Mouse (Mus musculus): ENCODE measurements around the gene Fbxo7. TPM values are rescaled to one million over a fixed set of nuclear protein-coding genes. Genes with fewer than 3 reads are reported as not detected.

Fbxo7 gene
- total RNA-seq, 2 experiments from 2014 or later: 6.2 to 10.1 TPM

- DNase-seq: no peak
Observed at GRCm38 (mm10) chr10:86034007-86034728, 12.4 kb downstream of the Fbxo7 start.

- no peak for DNase-seq
Observed at GRCm38 (mm10) chr10:86043651-86044050, 21.9 kb downstream of the Fbxo7 start.

DNA sequence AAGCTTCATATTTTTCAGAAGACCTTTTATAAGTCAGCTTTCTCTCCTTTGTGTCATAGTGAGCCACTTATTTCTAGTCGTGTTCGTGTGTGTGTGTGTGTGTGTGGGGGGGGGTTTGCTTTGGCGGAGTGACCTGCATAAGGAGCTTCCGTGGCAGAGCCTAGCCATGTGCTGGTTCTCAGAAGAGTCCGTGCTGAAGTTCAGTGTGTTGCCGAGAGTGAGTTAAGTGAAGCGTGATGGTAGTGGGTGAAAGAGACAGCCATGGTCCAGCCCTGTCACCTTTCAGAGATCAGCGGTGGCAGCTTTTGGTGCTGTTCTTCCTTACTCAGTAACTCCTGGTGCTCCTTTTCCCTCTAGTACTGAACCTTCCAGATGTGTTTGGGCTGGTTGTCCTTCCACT, 22.3 kb downstream of the Fbxo7 start:
- DNase-seq: no peak

- DNase-seq: no peak
Observed at GRCm38 (mm10) chr10:86046371-86046770, 24.6 kb downstream of the Fbxo7 start.

- no peak for DNase-seq
Observed at GRCm38 (mm10) chr10:86047786-86048185, 26.0 kb downstream of the Fbxo7 start.

DNA sequence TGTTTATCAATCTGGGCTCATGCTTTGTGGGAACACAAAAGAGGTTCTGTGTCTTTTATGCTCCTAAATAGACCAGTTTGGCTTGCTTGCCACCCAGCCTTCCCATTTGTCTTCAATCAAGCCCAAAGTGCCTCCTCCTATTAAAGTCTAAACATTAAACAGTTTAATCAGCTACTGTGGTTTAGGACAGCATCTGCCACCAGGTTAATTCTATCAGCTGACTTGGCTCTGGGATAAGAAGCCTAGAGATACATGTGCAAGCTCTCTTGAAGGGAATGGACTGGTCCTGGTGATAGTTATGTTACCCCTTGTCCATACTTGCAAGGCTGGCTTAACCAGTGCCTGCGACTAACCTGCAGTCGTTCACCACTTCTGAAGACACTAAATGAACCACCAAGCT, 28.8 kb downstream of the Fbxo7 start:
- no peak for DNase-seq

DNA sequence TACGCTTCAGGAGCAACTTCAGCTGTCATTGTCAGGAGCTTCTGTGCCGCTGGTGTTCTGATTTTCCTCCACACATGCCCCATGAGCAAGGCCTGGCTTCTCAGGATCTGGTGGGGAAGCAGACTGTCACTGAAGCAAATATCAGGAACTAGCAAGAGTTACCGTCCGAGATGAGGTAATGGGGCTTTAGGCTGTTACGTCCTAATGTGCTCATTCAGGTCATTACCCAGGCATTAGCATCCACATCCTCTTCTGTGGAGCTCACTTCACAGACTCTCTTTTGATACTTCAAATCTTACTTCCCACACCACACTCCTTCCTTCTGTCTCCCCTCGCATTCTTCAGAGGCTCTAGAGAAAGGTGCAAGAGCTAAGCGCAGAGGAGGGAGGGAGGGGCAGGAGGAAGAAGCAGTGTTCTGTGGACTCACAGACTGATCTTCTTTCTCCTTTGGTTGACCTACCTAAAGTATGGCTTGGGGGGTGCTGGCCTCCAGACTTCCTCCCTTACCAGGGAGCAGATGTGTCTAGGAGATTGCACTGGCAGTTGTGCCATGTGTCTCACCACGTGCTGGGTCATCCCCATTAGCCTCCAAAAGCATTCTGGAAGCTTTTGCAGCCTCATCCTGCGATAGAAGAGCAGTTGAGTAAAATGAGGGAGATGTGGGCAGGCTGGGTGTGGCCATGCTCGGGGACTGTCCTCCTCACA, 31.2 kb downstream of the Fbxo7 start:
- no peak for DNase-seq

DNA sequence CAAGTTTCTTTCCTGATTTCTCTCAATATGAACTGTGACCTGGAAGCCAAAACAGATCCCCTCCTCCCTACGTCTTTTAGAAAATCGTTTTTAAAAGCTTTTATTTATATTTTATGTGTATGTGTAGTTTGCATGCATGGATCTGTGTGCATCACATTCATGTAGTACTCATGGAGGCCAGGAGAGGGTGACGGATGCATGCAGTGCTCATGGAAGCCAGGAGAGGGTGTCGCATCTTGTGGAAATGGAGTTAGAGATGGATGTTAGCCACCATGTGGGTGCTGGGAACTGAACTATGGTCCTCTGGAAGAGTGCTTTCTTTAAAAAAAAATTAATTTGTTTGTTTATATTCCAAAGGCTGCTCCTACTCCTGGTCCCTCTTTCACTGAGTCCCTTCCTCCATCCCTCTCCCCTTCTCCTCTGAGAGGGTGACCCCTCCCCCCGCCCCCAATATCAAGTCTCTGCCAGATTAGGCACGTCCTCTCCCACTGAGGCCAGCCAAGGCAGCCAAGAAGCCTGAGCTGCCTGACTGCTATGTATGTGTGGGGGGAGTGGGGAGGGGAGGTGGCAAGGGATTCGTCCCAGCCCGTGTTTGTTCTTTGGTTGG, 34.6 kb downstream of the Fbxo7 start:
- no peak for DNase-seq

GRCm38 (mm10) chr10:86057286-86057685, 35.5 kb downstream of the Fbxo7 start:
- no peak for DNase-seq

- no peak for DNase-seq
Observed at GRCm38 (mm10) chr10:86057712-86058111, 35.9 kb downstream of the Fbxo7 start.

DNA sequence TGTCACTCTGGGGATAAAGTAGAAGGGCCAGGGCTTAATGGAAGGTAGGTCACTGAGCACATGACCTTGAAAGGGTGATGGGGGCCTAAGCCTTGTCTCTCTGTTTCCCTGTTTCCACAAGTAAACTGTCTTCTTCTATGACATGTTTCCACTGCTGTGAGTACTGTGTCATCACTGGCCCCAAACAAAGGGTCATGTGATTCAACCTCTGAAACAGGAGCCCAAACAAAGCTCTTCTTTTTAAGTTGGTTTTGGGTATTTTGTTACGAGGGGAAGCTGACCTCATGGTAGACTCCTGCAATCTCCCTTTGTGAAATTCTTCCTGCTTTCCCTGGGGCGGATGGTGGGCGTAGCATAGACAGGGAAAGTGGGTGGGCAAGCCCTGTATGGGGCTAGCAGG, 38.5 kb downstream of the Fbxo7 start:
- no peak for DNase-seq

DNA sequence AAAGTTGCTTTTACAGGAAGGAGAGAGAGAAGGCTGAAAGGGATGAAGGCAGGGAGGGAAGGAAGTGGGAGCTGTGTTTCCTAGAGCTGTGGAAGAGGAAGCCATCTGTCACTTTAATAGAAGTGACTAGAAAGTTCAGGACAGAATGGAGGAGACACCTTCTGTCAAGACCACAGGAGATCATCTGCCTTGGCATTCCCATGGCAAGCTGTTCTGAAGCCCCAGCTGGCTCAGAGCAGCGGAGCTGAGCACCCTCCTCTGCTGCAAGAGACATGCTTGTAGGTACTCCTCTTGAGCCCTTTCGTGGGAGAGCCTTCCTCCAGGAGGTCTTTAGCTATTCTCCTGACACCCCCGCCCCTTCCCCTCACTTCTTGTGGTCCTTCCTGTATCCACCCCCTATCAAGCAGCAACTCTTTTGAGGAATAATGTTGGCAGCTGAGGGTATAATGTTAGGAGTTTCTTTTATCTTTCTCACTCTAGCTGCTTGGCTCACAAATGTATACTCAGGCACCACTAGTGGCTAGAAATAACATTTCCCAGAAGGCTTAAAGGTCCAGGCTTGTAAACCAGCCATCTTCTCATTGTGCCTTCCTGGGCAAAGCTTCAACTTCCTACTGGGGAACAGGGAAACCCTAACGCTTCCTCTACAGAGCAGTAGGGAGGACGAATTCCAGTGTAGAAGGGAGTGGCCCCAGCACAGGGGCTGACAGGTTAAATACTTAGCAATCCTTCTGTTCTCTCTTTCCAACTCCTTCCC, 40.7 kb downstream of the Fbxo7 start:
- DNase-seq: no peak

DNA sequence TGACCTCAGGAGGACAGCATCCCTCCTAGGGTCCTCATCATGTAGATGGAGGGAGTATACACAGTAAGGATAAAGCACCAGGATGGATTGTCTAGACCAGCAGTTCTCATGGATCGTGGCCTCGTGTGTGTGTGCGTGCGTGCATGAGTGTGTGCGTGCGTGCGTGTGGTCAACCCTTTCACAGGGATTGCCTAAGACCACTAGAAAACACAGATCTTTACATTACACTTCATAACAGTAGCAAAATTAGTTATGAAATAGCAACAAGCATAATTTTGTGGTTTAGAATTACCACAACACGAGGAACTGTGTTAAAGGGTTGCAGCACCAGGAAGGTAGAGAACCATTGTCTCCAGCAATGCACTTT, 41.2 kb downstream of the Fbxo7 start:
- DNase-seq: no peak

GRCm38 (mm10) chr10:86064937-86065336, 43.2 kb downstream of the Fbxo7 start:
- DNase-seq: peak; percentile 81

GRCm38 (mm10) chr10:86065661-86066060, 43.9 kb downstream of the Fbxo7 start:
- no peak for DNase-seq

- DNase-seq: no peak
Observed at GRCm38 (mm10) chr10:86066651-86067050, 44.9 kb downstream of the Fbxo7 start.

- no peak for DNase-seq
Observed at GRCm38 (mm10) chr10:86067911-86068310, 46.1 kb downstream of the Fbxo7 start.

GRCm38 (mm10) chr10:86069341-86069740, 47.6 kb downstream of the Fbxo7 start:
- DNase-seq: no peak

DNA sequence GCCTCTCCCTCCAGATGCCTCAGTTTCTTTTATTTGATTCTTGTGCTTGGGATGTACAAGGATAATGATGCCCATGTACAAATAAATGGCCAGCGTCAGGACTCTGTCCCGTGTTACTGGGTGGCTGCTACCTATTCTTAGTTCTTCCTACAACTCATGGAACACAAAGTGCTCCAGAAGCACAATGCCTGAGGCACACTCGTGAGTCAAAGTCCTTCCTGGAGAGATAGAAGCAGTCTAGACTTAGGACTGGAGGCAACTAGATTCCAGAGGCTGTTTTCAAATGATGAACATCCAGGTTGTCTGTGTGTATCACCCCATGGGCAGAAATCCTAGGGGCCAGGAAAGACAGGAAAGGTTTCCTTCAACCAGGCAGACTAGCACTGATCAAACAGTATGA, 49.0 kb downstream of the Fbxo7 start:
- DNase-seq: no peak

DNA sequence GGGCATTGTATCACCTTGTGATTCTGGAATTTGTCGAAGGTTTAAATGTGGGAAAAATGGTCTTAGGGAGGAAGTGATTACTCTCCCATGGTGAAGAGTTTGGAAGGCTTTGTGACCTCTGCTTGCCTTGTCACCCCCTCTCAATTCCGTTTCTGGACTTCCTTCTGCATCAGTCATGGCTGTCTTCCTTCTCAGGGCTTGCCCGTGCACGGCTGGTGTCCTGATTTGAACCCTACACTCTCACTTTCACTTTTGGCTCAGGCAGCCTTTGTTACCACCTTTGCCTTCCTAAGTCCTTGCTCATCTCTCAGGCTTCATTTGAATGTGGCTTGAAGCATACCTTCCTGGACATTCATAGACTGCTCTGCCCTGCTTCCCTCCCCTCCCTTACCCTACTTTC, 52.4 kb downstream of the Fbxo7 start:
- no peak for DNase-seq

DNA sequence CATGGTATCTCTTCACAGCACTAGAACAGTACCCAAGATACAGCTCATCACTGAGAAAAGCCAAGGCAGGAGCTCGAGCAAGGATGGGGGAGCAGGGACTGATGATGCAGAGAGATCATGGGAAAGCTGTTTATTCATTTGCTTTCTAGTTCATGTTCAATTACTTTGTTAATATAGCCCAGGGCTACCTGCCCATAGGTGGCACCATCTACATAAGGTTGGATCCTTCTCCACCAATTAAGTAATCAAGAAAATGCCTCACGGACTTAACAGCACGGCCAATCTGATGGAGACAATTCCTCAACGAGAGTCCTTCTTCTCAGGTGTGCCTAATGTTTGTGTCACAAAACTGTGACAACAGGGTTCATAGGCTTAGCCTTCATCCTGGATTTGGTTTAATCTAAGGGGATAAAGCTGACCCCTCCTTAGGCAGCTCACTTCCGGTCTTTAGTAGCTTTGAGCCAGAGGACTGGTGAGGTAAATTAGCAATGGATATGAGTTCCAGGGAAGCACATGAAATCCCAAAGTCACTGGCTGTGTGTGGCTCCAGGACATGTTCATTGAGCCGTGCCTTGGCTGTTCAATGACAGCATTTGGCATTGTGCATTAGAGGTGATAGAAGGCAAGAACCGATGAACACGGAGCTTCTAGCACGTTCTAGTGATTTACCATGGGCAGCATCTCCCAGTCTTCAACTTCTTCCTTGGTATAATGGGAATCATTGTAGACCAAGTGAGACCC, 53.4 kb downstream of the Fbxo7 start:
- no peak for DNase-seq

DNA sequence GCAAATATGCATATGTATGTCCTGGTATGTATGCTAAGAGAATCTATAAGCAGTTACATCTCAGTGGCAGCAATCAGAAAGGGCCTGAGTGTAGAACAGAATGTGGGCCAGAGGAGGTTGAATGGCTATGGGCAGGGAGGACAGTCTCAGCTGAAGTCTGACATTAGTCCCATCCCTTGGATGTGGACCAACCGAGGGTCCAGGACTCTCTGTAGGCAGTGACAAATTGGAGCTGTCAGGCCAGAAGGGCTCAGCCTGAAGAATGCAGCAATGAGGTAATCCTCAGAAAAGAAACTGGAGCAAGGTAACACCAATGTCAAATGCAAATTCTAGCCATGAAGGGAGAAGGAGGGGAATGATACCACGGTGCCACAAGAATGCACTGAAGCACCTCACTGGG, 55.5 kb downstream of the Fbxo7 start:
- DNase-seq: no peak
